Mouse (Mus musculus) G1E-ER4 (cell line): ENCODE data around the gene Vmn1r55. TPM values are rescaled to one million over a fixed set of nuclear protein-coding genes. Genes with fewer than 3 reads are reported as not detected.
"Not testable (repeated sequence)": the region's sequence is repeated elsewhere in the genome, so short reads cannot be mapped to it uniquely, and the experiment has no call there.

Experiments
- GATA1 ChIP-seq: IDR thresholded peaks from one replicate; pipeline ENCODE4 v1.8.0; 2012; ENCODE audit warnings: low read length, inconsistent platforms
- polyA plus RNA-seq: library from polyadenylated mRNA; stranded (reverse); fragments of >175 nt; gene quantifications from 2 replicates; pipeline ENCODE4 v1.2.3, GENCODE M21; 2012

Gene Vmn1r55
- not detected in 2 replicates for polyA plus RNA-seq

- TF ChIP-seq GATA1: not testable (repeated sequence)
These were observed at the start of gene Vmn1r55 for GRCm38 (mm10) chr7:5149570-5149969. Vmn1r55 (minus strand) TSS chr7:5149670.

DNA sequence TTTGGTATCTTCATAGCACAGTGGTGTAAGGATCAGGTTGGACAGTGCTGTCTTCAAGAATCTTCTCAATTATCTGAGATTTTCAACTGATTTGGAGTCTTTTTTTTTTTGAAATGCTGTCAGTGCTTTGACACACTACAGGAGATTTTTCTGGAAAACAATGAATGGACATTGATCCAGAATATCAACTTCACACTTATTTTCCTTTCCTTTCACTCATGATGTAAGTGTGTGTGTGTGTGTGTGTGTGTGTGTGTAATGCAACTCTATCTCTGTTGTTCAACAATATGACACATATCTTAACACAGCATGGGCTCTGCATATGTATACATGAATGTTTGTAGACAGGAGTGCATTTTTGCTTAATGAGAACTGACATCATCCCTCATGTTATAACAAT is 47.2 kb upstream of the Vmn1r55 start, which contains the start of gene Vmn1r56:
TSS of gene Vmn1r56 (minus strand) at position 101 of the 400 bp plus-strand sequence.
- not testable (repeated sequence) for TF ChIP-seq GATA1

- no peak for TF ChIP-seq GATA1
These were observed 23.7 kb downstream of the Vmn1r55 start, which contains the start of gene Rasl2-9 for GRCm38 (mm10) chr7:5125549-5126406. Rasl2-9 (minus strand) TSS chr7:5125950.

DNA sequence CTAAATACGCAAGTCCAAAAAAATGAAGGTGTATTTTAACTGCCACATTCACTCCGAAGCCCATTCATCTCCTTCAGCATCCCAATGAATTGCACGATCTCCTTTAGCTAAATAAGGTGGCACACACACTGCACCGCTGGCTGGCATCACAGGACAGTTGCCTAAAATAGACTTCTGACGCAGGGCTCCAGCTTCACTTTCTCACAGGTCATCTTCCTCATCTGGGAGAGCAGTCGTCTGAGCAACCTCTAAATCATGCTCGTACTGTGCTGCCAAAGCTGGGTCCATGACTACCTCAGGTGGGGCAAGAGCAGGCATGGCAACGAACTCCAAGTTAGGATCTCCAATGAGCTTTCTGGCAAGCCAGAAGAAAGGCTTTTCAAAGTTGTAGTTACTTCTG is 24.4 kb downstream of the Vmn1r55 start:
- TF ChIP-seq GATA1: no peak

DNA sequence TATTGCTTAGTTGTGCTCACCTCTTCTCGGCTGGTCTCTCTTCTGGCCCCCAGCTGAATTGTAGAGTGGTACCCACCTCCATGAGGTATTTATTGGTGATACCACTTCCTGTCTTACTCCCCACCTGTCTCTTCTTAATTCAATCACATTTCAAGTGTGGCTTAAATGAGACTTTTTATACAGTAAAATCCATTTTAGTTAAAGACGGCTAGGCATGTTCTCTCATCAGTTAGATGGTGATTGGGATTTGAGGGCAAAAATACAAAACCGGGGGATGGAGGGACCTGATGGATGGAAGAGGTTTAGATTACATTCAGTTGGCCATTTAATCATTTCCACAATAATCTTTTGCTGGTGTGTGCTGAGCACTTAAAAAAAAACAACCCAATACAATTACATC is 32.6 kb downstream of the Vmn1r55 start, which contains the start of gene Rfpl4:
TSS of gene Rfpl4 (minus strand) at position 101 of the 400 bp plus-strand sequence.
- TF ChIP-seq GATA1: no peak

- TF ChIP-seq GATA1: no peak
These were observed 36.8 kb downstream of the Vmn1r55 start for GRCm38 (mm10) chr7:5112701-5113100.

DNA sequence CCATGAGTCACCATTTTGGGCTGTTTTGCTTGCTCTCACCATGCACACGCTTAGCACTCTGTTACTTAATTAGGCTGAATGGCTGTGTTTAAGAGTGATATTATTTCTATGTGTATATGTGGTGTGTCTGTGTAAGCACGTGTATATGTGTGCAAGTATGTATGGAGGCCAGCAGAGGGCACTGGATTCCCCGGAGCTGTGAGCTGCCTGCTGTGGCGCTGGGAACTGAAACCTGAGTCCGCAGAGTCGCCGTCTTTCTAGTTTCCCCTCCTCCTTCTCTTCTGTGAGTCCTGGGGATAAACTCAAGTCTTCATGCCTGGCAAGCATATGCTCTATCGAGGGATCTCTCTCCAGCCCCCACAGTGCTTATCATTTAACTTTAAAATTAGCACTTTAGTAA is 40.2 kb downstream of the Vmn1r55 start:
- TF ChIP-seq GATA1: no peak

DNA sequence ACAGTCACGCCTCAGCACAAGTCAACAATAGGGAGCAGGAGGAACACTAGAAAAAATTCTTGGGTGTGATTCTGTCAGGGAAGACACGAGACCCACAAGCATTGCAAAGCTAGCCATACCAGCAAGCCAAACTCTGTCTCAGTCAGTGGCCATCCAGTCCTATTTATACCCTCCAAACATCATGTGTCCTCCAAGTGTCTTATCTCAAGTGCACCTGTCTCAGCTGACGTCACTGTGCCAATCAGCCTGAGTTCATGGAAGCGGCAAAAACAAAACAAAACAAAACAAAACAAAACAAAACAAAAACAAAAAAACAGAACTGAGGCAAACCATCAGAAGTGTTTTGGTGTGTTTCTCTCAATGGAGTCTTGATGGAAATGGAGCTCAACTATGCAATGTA is 41.2 kb downstream of the Vmn1r55 start:
- no peak for TF ChIP-seq GATA1

DNA sequence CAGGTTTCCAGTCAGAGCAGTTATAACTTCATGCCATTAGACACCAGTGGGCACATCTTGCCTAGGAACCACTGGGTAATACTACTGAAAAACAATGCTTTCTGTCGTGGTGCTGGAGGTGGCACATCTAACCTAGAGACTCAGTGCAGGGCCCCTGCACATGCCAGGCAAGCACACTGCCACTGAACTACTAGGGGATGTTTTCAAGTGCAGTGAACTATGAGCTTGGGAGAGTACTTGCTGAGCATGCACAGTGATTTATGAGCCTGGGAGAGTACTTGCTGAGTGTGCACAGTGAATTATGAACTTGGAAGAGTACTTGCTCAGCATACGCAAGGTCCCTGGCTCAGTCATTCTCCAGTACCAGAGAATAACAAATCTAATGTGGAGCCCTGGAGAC is 46.9 kb downstream of the Vmn1r55 start:
- TF ChIP-seq GATA1: no peak

- TF ChIP-seq GATA1: no peak
These were observed 48.3 kb downstream of the Vmn1r55 start for GRCm38 (mm10) chr7:5101066-5101663.

- TF ChIP-seq GATA1: no peak
These were observed 49.7 kb downstream of the Vmn1r55 start for GRCm38 (mm10) chr7:5099796-5100195.

DNA sequence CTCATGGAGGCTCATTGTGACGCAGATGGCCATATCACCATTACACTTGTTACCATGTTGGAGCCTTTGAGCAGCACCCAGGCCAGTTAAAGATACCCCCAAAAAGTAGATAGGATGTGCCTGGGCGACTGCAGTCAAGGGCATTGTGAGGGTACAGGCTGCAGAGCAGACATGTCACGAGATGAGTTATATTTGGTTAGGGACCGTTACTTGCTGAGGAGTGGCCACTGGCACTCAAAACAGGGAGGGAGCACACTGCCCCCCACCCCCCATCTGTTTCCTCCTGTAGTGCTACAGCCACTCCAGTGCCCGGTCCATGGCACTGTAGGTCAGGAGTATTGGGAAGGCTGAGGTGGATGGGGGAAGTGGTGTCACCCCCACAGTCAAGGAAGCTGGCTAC is 50.7 kb downstream of the Vmn1r55 start:
- no peak for TF ChIP-seq GATA1

- no peak for TF ChIP-seq GATA1
These were observed 56.5 kb downstream of the Vmn1r55 start for GRCm38 (mm10) chr7:5092831-5093510.

GRCm38 (mm10) chr7:5092381-5092780 is 57.1 kb downstream of the Vmn1r55 start:
- TF ChIP-seq GATA1: no peak

- TF ChIP-seq GATA1: no peak
These were observed 58.3 kb downstream of the Vmn1r55 start for GRCm38 (mm10) chr7:5091008-5091728.
